Mouse (Mus musculus) limb, embryonic 12.5 days (tissue): ENCODE data around the gene Coro1a. TPM values are rescaled to one million over a fixed set of nuclear protein-coding genes. Genes with fewer than 3 reads are reported as not detected.

Source experiments
- ATAC-seq: fragments of 200-750 bp; cut with Nextera tagmentation; 2 replicates; pipeline ENCODE4 v1.8.0; 2017; ENCODE audit warnings: low read depth, moderate TSS enrichment; ENCODE audit not compliant: insufficient number of reproducible peaks, insufficient read depth, low FRiP score, low TSS enrichment
- H3K27ac ChIP-seq: fragments of 300-500 bp; sonication (generic); 2 replicates; pipeline ENCODE4 v1.5.1; 2016; ENCODE audit warnings: mild to moderate bottlenecking, moderate library complexity
- H3K27me3 ChIP-seq: fragments of 300-500 bp; sonication (generic); 2 replicates; pipeline ENCODE4 v1.6.1; 2016; ENCODE audit warnings: mild to moderate bottlenecking, moderate library complexity
- H3K36me3 ChIP-seq: fragments of 300-500 bp; sonication (generic); 2 replicates; pipeline ENCODE4 v1.6.1; 2016; ENCODE audit warnings: mild to moderate bottlenecking, moderate library complexity
- H3K4me1 ChIP-seq: fragments of 300-500 bp; sonication (generic); replicated peaks from 2 replicates; pipeline ENCODE4 v1.6.1; 2016
- H3K4me2 ChIP-seq: fragments of 300-500 bp; sonication (generic); 2 replicates; pipeline ENCODE4 v1.6.1; 2016; ENCODE audit warnings: mild to moderate bottlenecking, moderate library complexity
- H3K4me3 ChIP-seq: fragments of 300-500 bp; sonication (generic); replicated peaks from 2 replicates; pipeline ENCODE4 v1.5.1; 2016; ENCODE audit warnings: mild to moderate bottlenecking
- H3K9ac ChIP-seq: fragments of 300-500 bp; sonication (generic); replicated peaks from 2 replicates; pipeline ENCODE4 v1.6.1; 2016; ENCODE audit warnings: mild to moderate bottlenecking, moderate library complexity
- H3K9me3 ChIP-seq: fragments of 300-500 bp; sonication (generic); 2 replicates; pipeline ENCODE4 v1.6.1; 2016; ENCODE audit warnings: mild to moderate bottlenecking, moderate library complexity
- WGBS: fragments of 180-500 bp; shearing (Covaris S2); methylation state at CpG from one replicate; pipeline ENCODE4 v1.1.7; 2016; 5-methylcytosine and 5-hydroxymethylcytosine counted together
- polyA plus RNA-seq: library from polyadenylated mRNA; unstranded; fragments of >200 nt; fragmentation: Nextera tagmentation; extraction: Ambion mirVana; gene quantifications from 2 replicates; pipeline ENCODE4 v1.2.1, GENCODE M21; 2016

Gene Coro1a
- polyA plus RNA-seq, result 36.6 and 39.1 TPM in 2 replicates

DNA sequence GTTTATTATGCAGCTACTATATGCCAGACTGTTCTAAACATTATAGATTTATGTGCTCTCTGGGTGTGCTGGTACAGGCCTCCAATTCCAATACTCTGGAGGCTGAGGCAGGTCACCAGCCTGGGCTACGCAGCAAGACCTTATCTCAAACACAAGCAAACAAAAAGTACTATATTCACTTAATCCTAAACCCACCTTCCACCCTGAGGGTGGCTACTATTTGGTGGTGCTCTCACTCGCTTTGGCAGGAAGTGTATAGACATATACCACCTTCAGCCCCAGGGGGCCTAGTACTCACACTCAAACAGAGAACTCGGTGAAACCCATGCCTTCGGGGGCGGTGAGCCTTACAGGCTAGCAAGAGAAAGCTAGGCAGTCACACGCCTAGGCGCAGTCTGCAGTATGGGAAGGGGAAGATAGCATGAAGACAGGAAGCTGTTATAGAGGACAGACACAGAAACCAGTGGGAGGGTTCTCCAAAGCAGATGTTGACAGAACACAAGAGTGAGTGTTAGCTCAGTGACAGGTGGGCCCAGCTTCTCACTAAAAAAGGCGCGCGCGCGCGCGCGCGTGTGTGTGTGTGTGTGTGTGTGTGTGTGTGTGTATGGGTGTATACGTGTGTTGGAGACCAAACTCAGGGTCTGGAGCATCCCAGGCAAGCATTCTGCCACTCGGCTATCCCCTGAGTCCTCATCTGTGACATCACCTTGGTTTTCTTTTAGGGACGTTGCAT is at the start of gene Coro1a:
Gene Coro1a (minus strand): TSS at position 346 of the 733 bp plus-strand sequence.
- H3K27me3 ChIP-seq, result peaks cover 40% of the 10 kb centered on the region
- H3K9ac ChIP-seq, result no peak within 1 kb of the TSS
- 0 out of 2 replicates have a peak, but pooled peaks cover 4% of the 10 kb centered on the region for H3K9me3 ChIP-seq
- H3K36me3 ChIP-seq, result no peaks in the 10 kb centered on the region
- no peak within 1 kb of the TSS for H3K27ac ChIP-seq
- no peak within 1 kb of the TSS for H3K4me3 ChIP-seq
- 89% methylated on average over 19 of the region's 19 CpGs for whole genome bisulfite sequencing
- no peak for ATAC-seq
- H3K4me1 ChIP-seq, result peaks cover 18% of the 10 kb centered on the region
- H3K4me2 ChIP-seq, result no peak within 1 kb of the TSS

GRCm38 (mm10) chr7:126754866-126755265 is 47.3 kb upstream of the Coro1a start:
- Histone ChIP-seq H3K36me3 (no peaks in the 10 kb centered on the region), H3K4me3 (0 out of 2 replicates have a peak overlapping the region, but pooled peaks have one; percentile 6), H3K9me3 (no peaks in the 10 kb centered on the region), H3K4me1 (peaks cover 10% of the 10 kb centered on the region), H3K27ac (peak overlapping the region; percentile 41; the same call in 1 of the 2 replicates), H3K4me2 (peak overlapping the region; percentile 36), H3K9ac (peak overlapping the region; percentile 40; the same call in 1 of the 2 replicates), H3K27me3 (no peaks in the 10 kb centered on the region)
- WGBS, result under 1% methylated on average over 9 of the region's 9 CpGs
- ATAC-seq, result peak; percentile 58; the same call in 1 of the 2 replicates

DNA sequence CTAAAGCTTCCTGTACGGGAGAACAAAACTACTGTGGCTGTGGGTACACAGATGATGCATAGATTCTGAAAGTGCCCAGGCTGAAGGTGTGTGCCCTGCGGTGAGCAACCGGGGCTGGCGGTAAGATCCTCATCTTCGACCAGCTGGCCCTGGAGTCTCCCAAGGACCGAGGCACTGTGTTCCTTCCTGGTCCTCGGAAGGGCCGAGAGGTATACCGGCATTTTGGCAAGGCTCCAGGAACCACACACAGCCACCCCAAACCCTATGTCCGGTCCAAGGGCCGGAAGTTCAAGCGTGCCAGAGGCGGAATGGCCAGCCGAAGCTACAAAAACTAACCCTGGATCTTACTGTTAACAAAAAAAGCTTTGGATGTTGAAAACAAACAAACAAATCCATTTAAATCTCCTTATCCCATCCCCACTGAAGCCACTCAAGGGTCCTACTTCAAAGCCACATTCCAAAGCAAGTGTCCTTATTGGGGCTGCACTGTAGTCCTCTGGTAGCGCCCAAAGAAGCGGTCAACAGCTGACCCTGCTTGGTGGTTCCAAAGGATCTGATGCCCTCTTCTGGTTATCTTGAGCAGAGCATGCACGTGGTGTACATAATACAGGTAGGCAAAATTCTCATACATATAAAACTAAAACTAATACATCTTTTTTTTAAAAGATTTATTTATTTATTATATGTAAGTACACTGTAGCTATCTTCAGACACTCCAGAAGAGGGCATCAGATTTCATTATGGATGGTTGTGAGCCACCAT is 42.2 kb upstream of the Coro1a start:
- no peak overlapping the region for H3K4me2 ChIP-seq
- no peak overlapping the region for H3K27ac ChIP-seq
- H3K36me3 ChIP-seq, result no peaks in the 10 kb centered on the region
- H3K27me3 ChIP-seq, result no peaks in the 10 kb centered on the region
- no peak overlapping the region for H3K9ac ChIP-seq
- no peaks in the 10 kb centered on the region for H3K9me3 ChIP-seq
- no peak for ATAC-seq
- WGBS, result 94% methylated on average over 17 of the region's 17 CpGs
- peaks cover 13% of the 10 kb centered on the region for H3K4me1 ChIP-seq
- no peak overlapping the region for H3K4me3 ChIP-seq

DNA sequence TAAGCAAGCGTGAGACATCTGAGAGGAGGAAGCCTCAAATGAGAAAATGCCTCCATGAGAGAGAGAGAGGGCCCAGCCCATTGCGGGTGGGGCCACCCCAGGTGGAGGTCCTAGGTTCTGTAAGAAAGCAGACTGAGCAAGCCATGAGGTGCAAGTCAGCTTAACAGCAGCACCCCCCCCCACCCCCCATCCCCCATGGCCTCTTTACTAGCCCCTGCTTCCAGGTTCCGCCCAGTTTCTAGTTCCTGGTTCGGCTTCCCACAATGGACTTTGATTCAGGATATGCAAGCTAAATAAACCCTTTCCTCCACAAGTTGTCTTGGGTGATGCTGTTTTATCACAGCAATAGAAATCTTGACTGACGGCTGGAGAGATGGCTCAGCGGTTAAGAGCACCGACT is 41.2 kb upstream of the Coro1a start:
- Histone ChIP-seq H3K4me1 (peaks cover 8% of the 10 kb centered on the region; the same call in 1 of the 2 replicates), H3K4me3 (no peak overlapping the region), H3K27me3 (no peaks in the 10 kb centered on the region), H3K9ac (no peak overlapping the region), H3K27ac (no peak overlapping the region), H3K4me2 (no peak overlapping the region), H3K9me3 (no peaks in the 10 kb centered on the region), H3K36me3 (no peaks in the 10 kb centered on the region)
- WGBS, result 67% methylated on average over 7 of the region's 7 CpGs
- ATAC-seq, result no peak

DNA sequence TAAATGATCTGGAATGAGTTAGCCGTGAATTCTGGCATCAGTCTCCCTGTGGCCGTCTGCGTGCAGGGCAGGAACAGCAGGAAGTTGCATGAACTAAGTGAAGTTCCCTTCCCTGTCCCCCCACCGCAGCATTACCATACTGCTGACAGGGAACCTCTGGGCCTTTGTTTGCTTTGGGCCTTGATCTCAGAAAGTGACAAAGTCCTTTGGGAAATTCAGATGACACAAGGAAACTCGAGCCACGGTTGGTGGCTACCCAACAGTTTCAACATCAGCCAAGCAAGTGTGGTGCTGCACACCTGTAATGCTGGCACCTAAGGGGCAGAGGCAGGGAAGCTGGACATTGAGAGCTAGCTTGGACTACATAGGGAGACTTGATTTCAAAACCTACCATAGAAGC is 39.2 kb upstream of the Coro1a start:
- Histone ChIP-seq H3K4me1 (peaks cover 8% of the 10 kb centered on the region; the same call in 1 of the 2 replicates), H3K9me3 (no peaks in the 10 kb centered on the region), H3K9ac (no peak overlapping the region), H3K4me2 (no peak overlapping the region), H3K36me3 (no peaks in the 10 kb centered on the region), H3K27me3 (no peaks in the 10 kb centered on the region), H3K27ac (no peak overlapping the region), H3K4me3 (no peak overlapping the region)
- 27% methylated on average over 6 of the region's 6 CpGs for WGBS
- no peak for ATAC-seq

GRCm38 (mm10) chr7:126746066-126746465 is 38.5 kb upstream of the Coro1a start:
- H3K27me3 ChIP-seq, result no peaks in the 10 kb centered on the region
- H3K4me3 ChIP-seq, result no peak overlapping the region
- peaks cover 8% of the 10 kb centered on the region; the same call in 1 of the 2 replicates for H3K4me1 ChIP-seq
- no peak overlapping the region for H3K27ac ChIP-seq
- no peak overlapping the region for H3K4me2 ChIP-seq
- H3K36me3 ChIP-seq, result no peaks in the 10 kb centered on the region
- no peak for ATAC-seq
- WGBS, result 92% methylated on average over 12 of the region's 12 CpGs
- H3K9me3 ChIP-seq, result no peaks in the 10 kb centered on the region
- no peak overlapping the region for H3K9ac ChIP-seq

DNA sequence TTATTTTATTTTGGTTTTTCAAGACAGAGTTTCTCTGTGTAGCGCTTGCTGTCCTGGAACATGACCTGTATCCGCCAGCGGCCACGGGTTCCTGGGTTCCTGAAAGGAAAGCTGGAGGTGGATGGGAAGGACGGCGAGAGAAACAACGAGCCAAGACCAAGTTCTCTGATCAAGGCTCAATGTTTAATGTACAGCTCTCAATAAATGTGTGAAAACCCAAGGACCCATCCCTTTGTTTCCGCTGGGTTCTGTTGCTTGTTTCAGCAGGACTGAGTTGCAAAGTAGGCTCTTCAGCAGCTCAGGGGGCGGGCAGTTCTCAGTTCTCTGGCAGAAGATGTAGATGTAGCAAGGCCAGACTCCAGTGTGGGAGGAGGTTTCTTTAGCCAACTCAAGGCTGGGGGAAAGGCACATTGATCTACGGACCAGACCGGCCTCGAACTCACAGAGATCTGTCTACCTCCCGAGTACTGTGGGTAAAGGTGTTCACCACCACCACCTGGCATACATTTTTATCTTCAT is 34.4 kb upstream of the Coro1a start:
- no peak for ATAC-seq
- Histone ChIP-seq H3K4me1 (peaks cover 8% of the 10 kb centered on the region), H3K36me3 (no peaks in the 10 kb centered on the region), H3K9ac (no peak overlapping the region), H3K4me2 (no peak overlapping the region), H3K27ac (no peak overlapping the region), H3K4me3 (no peak overlapping the region), H3K9me3 (no peaks in the 10 kb centered on the region), H3K27me3 (no peaks in the 10 kb centered on the region)
- WGBS, result 88% methylated on average over 13 of the region's 13 CpGs

GRCm38 (mm10) chr7:126741452-126741851 is 33.9 kb upstream of the Coro1a start:
- Histone ChIP-seq H3K27ac (no peak overlapping the region), H3K9ac (no peak overlapping the region), H3K4me3 (no peak overlapping the region), H3K36me3 (no peaks in the 10 kb centered on the region), H3K9me3 (no peaks in the 10 kb centered on the region), H3K27me3 (no peaks in the 10 kb centered on the region), H3K4me1 (peaks cover 3% of the 10 kb centered on the region), H3K4me2 (no peak overlapping the region)
- WGBS, result 79% methylated on average over 5 of the region's 5 CpGs
- ATAC-seq, result peak; percentile 66; the same call in 1 of the 2 replicates

DNA sequence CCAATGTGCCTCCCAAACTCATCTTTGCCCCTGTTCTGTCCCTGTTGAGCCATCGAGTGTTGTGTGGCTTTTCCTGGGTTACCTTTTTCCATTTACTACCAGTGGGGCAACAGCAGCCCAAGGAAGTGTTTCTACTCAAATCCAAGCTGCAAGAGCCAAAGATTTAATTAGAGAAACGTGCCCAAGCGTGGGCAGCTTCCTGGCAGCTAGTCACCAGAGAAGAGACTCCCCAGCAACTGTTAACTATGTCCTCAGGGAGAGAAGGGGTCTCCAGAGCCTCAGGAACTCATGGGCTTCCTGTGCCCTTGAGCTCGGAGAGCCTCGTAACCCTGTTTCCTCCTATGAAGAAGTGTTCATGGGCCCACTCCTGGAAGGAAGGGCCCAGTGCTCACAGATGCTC is 33.4 kb upstream of the Coro1a start:
- H3K4me2 ChIP-seq, result no peak overlapping the region
- H3K9ac ChIP-seq, result no peak overlapping the region
- 59% methylated on average over 5 of the region's 5 CpGs for WGBS
- ATAC-seq, result no peak
- H3K27me3 ChIP-seq, result no peaks in the 10 kb centered on the region
- H3K4me3 ChIP-seq, result no peak overlapping the region
- no peak overlapping the region for H3K27ac ChIP-seq
- H3K36me3 ChIP-seq, result no peaks in the 10 kb centered on the region
- H3K4me1 ChIP-seq, result no peaks in the 10 kb centered on the region; the same call in 1 of the 2 replicates
- no peaks in the 10 kb centered on the region for H3K9me3 ChIP-seq

GRCm38 (mm10) chr7:126740132-126740735 is 32.6 kb upstream of the Coro1a start:
- Histone ChIP-seq H3K9me3 (no peaks in the 10 kb centered on the region), H3K4me1 (no peaks in the 10 kb centered on the region; the same call in 1 of the 2 replicates), H3K36me3 (no peaks in the 10 kb centered on the region), H3K4me2 (no peak overlapping the region), H3K4me3 (no peak overlapping the region), H3K27ac (no peak overlapping the region), H3K9ac (no peak overlapping the region), H3K27me3 (no peaks in the 10 kb centered on the region)
- WGBS, result 85% methylated on average over 13 of the region's 13 CpGs
- no peak for ATAC-seq

- Histone ChIP-seq H3K4me2 (no peak overlapping the region), H3K4me3 (no peak overlapping the region), H3K36me3 (no peaks in the 10 kb centered on the region), H3K9ac (no peak overlapping the region), H3K27ac (no peak overlapping the region), H3K9me3 (no peaks in the 10 kb centered on the region), H3K4me1 (no peaks in the 10 kb centered on the region; the same call in 1 of the 2 replicates), H3K27me3 (no peaks in the 10 kb centered on the region)
- WGBS, result 84% methylated on average over 17 of the region's 17 CpGs
- no peak for ATAC-seq
Measured at GRCm38 (mm10) chr7:126739551-126739950, 32.0 kb upstream of the Coro1a start.
